Mouse (Mus musculus) yolk sac, embryonic 10.5 days (tissue): ENCODE measurements around the gene Smg8.
A peak's percentile ranks its signal among the peaks of the same experiment; 100 is the strongest.
"Not testable (repeated sequence)": the region's sequence is repeated elsewhere in the genome, so short reads cannot be mapped to it uniquely, and the experiment has no call there.

Experiments
- DNase-seq: peaks from one replicate; pipeline ENCODE4 v3.0.0-alpha.2; 2017; ENCODE audit warnings: low spot score

Gene Smg8

GRCm38 (mm10) chr11:87086290-87086984 lies at the start of gene Smg8:
Gene Smg8, minus strand, starts transcription at chr11:87086774.
- peak; percentile 88 for DNase-seq

DNA sequence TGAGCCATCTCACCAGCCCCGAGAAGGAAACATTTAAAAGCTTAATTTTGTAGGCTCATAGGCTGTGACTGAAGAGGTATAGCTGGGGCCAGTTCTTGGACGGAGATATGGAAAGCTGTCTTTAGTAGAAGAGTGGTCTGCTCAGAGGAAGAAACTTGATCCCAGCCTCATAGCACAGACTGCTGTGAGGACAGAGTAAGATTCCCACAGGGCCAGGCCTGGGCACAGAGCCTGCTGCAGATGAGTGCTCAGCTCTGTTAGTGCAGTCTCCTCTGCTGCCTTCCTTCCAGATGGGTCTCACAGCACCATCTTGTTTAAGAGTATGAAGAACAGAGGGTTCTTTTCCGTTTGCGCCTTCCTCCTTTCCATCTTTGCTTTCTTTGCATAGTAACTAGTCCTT lies 49.7 kb upstream of the Smg8 start:
- DNase-seq, result no peak

GRCm38 (mm10) chr11:87126824-87127816 lies 40.5 kb upstream of the Smg8 start, which contains the start of gene Trim37:
Gene Trim37, plus strand, starts transcription at chr11:87127077.
- peak; percentile 93 for DNase-seq

DNA sequence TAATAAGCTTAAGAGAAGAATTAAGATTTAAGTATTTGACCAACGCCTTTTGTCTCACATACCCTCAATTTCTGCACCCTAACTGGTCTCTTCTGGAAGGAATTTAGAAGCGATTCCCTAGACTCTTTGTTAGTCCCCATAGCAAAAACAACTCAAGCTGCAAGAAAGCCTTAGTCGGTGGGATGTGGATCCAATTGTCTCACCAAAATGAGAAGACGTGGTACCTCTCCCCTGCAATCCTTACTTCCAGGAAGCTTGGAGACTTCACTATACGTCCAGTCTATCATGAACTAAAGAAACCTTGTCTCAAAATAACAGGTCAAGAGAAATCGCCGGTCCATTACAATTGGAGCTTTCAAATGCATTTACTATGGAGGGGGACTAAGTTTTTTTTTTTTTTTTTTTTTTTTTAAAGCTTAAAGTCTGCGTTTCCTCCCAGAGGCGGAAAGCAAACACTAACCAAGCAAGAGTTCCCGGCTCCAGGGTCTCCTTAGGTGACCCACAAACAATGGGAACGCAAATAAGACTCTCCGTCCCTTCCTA lies 39.8 kb upstream of the Smg8 start:
- no peak for DNase-seq

DNA sequence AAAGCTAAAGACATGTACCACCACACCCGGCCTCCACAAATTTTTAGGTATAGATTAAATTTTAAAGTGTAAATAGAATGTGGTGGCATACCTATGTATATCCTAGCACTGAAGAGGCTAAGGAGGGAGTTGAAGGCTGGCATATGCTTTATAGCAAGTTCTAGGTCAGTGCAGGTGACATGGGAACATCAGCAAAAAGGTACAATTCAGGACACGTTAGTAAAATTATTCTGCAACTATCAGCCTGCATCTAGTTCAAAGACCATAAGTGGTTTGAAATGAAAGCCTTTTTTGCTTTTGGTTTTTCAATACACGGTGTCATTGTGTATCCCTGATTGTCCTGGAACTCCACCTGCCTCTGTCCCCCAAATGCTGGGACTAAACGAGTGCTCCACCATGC lies 39.0 kb upstream of the Smg8 start:
- DNase-seq, result no peak

- DNase-seq, result no peak
These were observed 35.3 kb upstream of the Smg8 start for GRCm38 (mm10) chr11:87121864-87122263.

GRCm38 (mm10) chr11:87110172-87110909 lies 23.8 kb upstream of the Smg8 start:
- DNase-seq, result no peak

- no peak for DNase-seq
These were observed 23.1 kb upstream of the Smg8 start for GRCm38 (mm10) chr11:87109519-87110171.

GRCm38 (mm10) chr11:87108755-87109518 lies 22.4 kb upstream of the Smg8 start, which contains the start of gene Ska2:
Gene Ska2, plus strand, starts transcription at chr11:87109234.
- DNase-seq, result peak; percentile 100

DNA sequence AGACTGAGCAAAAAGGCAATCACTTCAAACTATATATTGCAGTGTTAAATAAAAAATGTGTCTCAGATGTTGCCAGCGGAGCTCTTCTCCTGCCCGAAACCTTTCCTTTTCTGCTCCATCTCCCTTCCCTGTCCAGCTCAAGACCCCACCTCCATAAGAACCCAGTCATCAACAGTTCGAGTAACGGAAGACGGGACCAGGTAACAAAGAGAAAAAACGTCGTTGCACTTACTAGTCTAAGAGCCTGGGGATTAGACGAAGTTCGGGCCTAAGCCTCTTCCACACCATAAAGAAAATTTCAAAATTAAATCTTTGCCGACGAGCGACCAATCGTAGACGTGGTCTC lies 21.8 kb upstream of the Smg8 start, which contains the start of gene Prr11:
Gene Prr11, minus strand, starts transcription at position 300 of the 346 bp plus-strand sequence.
- DNase-seq, result no peak

DNA sequence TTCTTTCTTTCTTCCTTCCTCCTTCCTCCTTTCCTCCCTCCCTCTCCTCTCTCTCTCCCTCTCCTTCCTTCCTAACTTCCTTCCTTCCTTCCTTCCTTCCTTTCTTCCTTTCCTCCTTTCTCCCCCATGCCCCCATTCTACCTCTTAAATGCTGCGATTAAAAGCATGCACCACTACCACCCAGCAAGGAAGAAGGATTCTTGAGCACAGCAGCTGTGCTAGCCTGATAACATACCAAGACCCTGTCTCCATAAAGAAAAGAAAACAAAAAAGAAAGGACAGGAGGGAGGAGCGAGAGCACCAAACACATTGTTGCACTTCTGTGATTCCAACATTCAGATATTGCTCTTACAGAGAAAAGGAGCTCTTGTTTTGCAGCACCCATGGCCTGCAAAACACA lies 568 bp upstream of the Smg8 start:
- DNase-seq, result no peak

DNA sequence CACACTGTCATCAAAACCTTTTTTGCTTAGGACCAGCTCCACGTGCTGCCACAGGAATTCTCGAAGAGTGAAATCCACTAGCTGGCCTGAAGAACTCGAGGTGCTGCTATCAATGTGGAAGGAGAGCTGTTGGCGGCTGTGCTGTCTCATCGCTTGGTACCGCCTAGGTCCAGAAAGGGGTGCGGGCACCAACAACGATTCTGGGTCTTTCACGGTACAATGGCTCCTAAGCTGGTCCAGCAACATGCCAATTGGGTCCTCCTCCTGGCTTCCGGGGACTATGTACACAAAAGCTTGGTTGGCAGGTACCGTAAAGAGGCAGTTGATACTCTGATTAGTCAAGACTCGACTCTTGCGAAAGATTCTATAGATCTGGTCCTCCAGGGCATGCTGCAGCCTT lies 1.1 kb downstream of the Smg8 start:
- DNase-seq, result no peak

- DNase-seq, result no peak
These were observed 2.9 kb downstream of the Smg8 start for GRCm38 (mm10) chr11:87083712-87084111.

DNA sequence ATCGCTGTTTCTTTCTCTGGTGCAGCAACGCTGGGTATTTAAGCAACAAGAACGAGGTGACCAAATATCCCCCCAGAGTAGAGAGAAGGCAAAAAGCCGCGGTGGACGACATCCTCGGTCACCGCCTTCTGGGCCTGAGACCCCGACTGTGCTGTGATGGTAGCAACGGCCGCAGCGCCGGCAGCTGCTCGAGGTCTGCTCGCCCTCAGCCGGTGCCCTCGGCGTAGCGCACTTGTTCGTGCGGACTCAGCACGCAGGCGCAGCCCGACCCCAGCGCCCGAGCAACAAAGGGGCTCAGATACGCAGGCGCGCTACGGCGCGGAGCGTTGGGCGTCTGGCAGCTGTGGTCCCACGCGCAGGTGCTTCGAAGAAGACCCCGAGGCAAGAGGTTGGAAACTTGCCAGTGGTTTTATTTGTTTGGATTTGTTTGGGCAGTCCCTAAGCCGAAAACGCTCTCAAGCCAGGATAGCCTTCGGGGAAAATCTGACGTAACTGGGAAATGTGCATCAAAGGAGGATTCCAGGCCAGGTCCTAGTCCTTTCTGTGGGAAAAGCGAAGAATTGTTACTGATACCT lies 12.6 kb downstream of the Smg8 start, which contains the start of gene Gdpd1:
Gene Gdpd1, minus strand, starts transcription at position 197 of the 575 bp plus-strand sequence.
- peak; percentile 86 for DNase-seq

DNA sequence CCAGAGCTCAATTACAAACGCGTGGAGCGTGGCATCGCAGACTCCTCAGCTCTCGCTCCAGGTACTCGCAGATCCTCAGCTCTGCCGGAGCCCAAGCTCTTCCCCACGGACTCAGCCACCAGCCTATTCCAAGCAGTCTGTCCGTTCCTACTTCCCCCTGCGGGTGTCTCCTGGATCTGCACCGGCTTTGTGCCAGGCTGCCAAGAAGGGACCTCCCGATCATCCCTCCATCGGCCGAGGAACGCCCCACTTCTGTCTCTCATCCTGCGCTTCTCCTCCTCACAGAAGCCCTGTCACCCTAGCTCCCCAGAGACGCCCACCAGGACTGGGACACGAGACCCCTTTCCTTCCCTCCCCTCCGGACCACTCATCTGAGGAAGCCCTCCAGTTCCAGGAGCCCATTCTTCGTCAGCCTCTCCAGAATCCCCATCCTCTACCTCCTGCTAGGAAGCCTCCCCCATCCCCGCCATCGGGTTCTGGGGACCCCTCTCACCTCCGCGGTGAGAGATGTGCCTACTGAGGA lies 13.2 kb downstream of the Smg8 start:
- DNase-seq, result peak; percentile 47

GRCm38 (mm10) chr11:87062087-87062486 lies 24.5 kb downstream of the Smg8 start:
- no peak for DNase-seq

- no peak for DNase-seq
These were observed 26.2 kb downstream of the Smg8 start for GRCm38 (mm10) chr11:87060410-87060809.

GRCm38 (mm10) chr11:87056286-87056685 lies 30.3 kb downstream of the Smg8 start:
- no peak for DNase-seq

- not testable (repeated sequence) for DNase-seq
These were observed 37.7 kb downstream of the Smg8 start for GRCm38 (mm10) chr11:87048900-87049299.

GRCm38 (mm10) chr11:87046968-87047367 lies 39.6 kb downstream of the Smg8 start:
- DNase-seq, result no peak
